Mouse (Mus musculus): ENCODE measurements around the gene Selenon. TPM values are rescaled to one million over a fixed set of nuclear protein-coding genes. Genes with fewer than 3 reads are reported as not detected.

Selenon gene
- polyA plus RNA-seq, 1 experiment from 2014 or later = 45.3 TPM

GRCm38 (mm10) chr4:134546814-134547705 lies 4.9 kb downstream of the Selenon start:
- no peak for TF ChIP-seq CTCF (IDR thresholded peaks at IDR 0.05)
- no peaks in the 10 kb centered on the region for H3K27me3 ChIP-seq
- CTCF ChIA-PET = interaction anchor here (0.6 kb wide), 1 partner anchor 167 kb away, joined by 3 read pairs; no protein-coding TSS in a partner anchor
- in situ Hi-C loops (cut with MboI; ENCODE audit: low pct_unique_long_range_greater_than_20kb) = loop anchor here (5.0 to 10.0 kb wide), 3 partner anchors 168 to 338 kb away; no protein-coding TSS in a partner anchor
- POLR2A ChIA-PET = interaction anchor here (0.9 kb wide), 1 partner anchor 70 kb away, joined by 3 read pairs; no protein-coding TSS in a partner anchor
- no peak for ATAC-seq
- no peak for DNase-seq (ENCODE audit: low read depth, low spot score)

GRCm38 (mm10) chr4:134543261-134543660 lies 8.7 kb downstream of the Selenon start:
- CTCF ChIA-PET = interaction anchor here (0.6 to 1.5 kb wide), 6 partner anchors 9 to 250 kb away, joined by 3 to 6 read pairs (median 3); partner anchors contain the start of gene Selenon
- in situ Hi-C loops (cut with MboI; ENCODE audit: low pct_unique_long_range_greater_than_20kb) = loop anchor here (10.0 kb wide), 2 partner anchors 172 to 342 kb away; no protein-coding TSS in a partner anchor

GRCm38 (mm10) chr4:134542726-134543125 lies 9.2 kb downstream of the Selenon start:
- POLR2A ChIA-PET = no interaction called here
- ATAC-seq (no peak), DNase-seq (ENCODE audit: low read depth, low spot score) (no peak)
- CTCF ChIA-PET = interaction anchor here (0.6 to 1.5 kb wide), 7 partner anchors 9 to 251 kb away, joined by 3 to 6 read pairs (median 3); partner anchors contain the start of gene Selenon
- H3K27me3 ChIP-seq = no peaks in the 10 kb centered on the region
- no peak for TF ChIP-seq CTCF (IDR thresholded peaks at IDR 0.05)
- in situ Hi-C loops (cut with MboI; ENCODE audit: low pct_unique_long_range_greater_than_20kb) = loop anchor here (10.0 kb wide), 2 partner anchors 172 to 342 kb away; no protein-coding TSS in a partner anchor

More at GRCm38 (mm10) chr4:134543261-134543660, 8.7 kb downstream of the Selenon start:
- POLR2A ChIA-PET = no interaction called here
- DNase-seq (ENCODE audit: low read depth, low spot score) = no peak
- ATAC-seq = peak; percentile 40
- no peaks in the 10 kb centered on the region for H3K27me3 ChIP-seq
- TF ChIP-seq CTCF (IDR thresholded peaks at IDR 0.05) = no peak

- in situ Hi-C loops (cut with MboI; ENCODE audit: low pct_unique_long_range_greater_than_20kb) = no loop called here
- ATAC-seq = no peak
Observed at GRCm38 (mm10) chr4:134538997-134539580, 12.9 kb downstream of the Selenon start.

GRCm38 (mm10) chr4:134535787-134536151 lies 16.2 kb downstream of the Selenon start:
- DNase-seq (ENCODE audit: low read depth, low spot score) (peak; percentile 75), ATAC-seq (peak; percentile 17)
- TF ChIP-seq CTCF (IDR thresholded peaks at IDR 0.05) = no peak
- CTCF ChIA-PET = interaction anchor here (0.8 kb wide), 1 partner anchor 58 kb away, joined by 4 read pairs; no protein-coding TSS in a partner anchor
- POLR2A ChIA-PET = interaction anchor here (0.9 to 2.1 kb wide), 2 partner anchors 10 to 20 kb away, joined by 3 to 6 read pairs; no protein-coding TSS in a partner anchor
- in situ Hi-C loops (cut with MboI; ENCODE audit: low pct_unique_long_range_greater_than_20kb) = no loop called here
- no peaks in the 10 kb centered on the region for H3K27me3 ChIP-seq

More at GRCm38 (mm10) chr4:134538997-134539580, 12.9 kb downstream of the Selenon start:
- H3K27me3 ChIP-seq = no peaks in the 10 kb centered on the region
- ChIA-PET CTCF (interaction anchor here (1.5 kb wide), 1 partner anchor 174 kb away, joined by 4 read pairs; no protein-coding TSS in a partner anchor), POLR2A (interaction anchor here (1.0 kb wide), 1 partner anchor 12 kb away, joined by 6 read pairs; the partner anchor contains the start of gene Selenon)
- DNase-seq (ENCODE audit: low read depth, low spot score) = no peak
- no peak for TF ChIP-seq CTCF (IDR thresholded peaks at IDR 0.05)

GRCm38 (mm10) chr4:134534932-134535786 lies 16.8 kb downstream of the Selenon start, which contains the start of gene Mtfr1l:
Gene Mtfr1l, minus strand, starts transcription at chr4:134535387.
- POLR2A ChIA-PET = interaction anchor here (0.9 to 2.1 kb wide), 2 partner anchors 10 to 19 kb away, joined by 3 to 6 read pairs; no protein-coding TSS in a partner anchor
- in situ Hi-C loops (cut with MboI; ENCODE audit: low pct_unique_long_range_greater_than_20kb) = no loop called here
- CTCF ChIA-PET = interaction anchor here (0.8 kb wide), 1 partner anchor 57 kb away, joined by 4 read pairs; no protein-coding TSS in a partner anchor

GRCm38 (mm10) chr4:134534124-134534886 lies 17.7 kb downstream of the Selenon start:
- in situ Hi-C loops (cut with MboI; ENCODE audit: low pct_unique_long_range_greater_than_20kb) = no loop called here
- ChIA-PET CTCF (interaction anchor here (0.9 kb wide), 1 partner anchor 27 kb away, joined by 3 read pairs; no protein-coding TSS in a partner anchor), POLR2A (interaction anchor here (2.1 kb wide), 1 partner anchor 11 kb away, joined by 6 read pairs; no protein-coding TSS in a partner anchor)
- no peak for TF ChIP-seq CTCF (IDR thresholded peaks at IDR 0.05)
- DNase-seq (ENCODE audit: low read depth, low spot score) (no peak), ATAC-seq (peak; percentile 44)
- H3K27me3 ChIP-seq = no peaks in the 10 kb centered on the region

More at GRCm38 (mm10) chr4:134534932-134535786, 16.8 kb downstream of the Selenon start, which contains the start of gene Mtfr1l:
- peak; percentile 78 for DNase-seq (ENCODE audit: low read depth, low spot score)
- H3K27me3 ChIP-seq = no peaks in the 10 kb centered on the region
- TF ChIP-seq CTCF (IDR thresholded peaks at IDR 0.05) = no peak
- peak; percentile 88 for ATAC-seq

GRCm38 (mm10) chr4:134533421-134533820 lies 18.5 kb downstream of the Selenon start:
- CTCF ChIA-PET = interaction anchor here (0.9 kb wide), 1 partner anchor 26 kb away, joined by 3 read pairs; no protein-coding TSS in a partner anchor

More at GRCm38 (mm10) chr4:134533421-134533820, 18.5 kb downstream of the Selenon start:
- no peaks in the 10 kb centered on the region for H3K27me3 ChIP-seq
- no peak for DNase-seq (ENCODE audit: low read depth, low spot score)
- TF ChIP-seq CTCF (IDR thresholded peaks at IDR 0.05) = no peak
- in situ Hi-C loops (cut with MboI; ENCODE audit: low pct_unique_long_range_greater_than_20kb) = no loop called here
- ATAC-seq = no peak
- POLR2A ChIA-PET = no interaction called here

All from Patski (cell line).